Mouse (Mus musculus): ENCODE measurements at regions not wholly inside any gene's neighbourhood (a gene's known extent, or its start where the extent isn't known, plus 50 kb on each side); places are given as distances from the start of the nearest gene placed in this dataset.

DNA sequence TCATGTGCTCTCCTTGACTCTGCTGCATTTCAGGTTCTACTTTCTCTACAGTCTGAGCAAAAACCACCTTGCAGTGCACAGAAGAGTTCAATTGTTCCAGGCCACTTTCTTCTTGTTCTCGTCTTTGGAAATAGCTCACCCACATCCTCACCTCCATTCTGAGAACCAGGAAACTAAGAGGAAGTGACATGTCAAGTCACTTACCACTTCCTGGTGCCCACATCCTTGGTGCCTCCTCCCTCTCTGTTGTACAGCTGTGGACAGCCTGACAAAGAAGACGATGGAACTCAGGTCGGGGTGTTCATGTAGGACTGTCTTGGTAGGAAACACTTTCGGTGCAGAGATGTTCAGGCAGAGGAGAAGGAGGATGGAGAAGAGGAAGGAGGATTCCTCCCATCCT, 98.3 kb upstream of the Rapgef5 start:
- no peak for DNase-seq (ENCODE audit: low spot score in 2 of 2)

DNA sequence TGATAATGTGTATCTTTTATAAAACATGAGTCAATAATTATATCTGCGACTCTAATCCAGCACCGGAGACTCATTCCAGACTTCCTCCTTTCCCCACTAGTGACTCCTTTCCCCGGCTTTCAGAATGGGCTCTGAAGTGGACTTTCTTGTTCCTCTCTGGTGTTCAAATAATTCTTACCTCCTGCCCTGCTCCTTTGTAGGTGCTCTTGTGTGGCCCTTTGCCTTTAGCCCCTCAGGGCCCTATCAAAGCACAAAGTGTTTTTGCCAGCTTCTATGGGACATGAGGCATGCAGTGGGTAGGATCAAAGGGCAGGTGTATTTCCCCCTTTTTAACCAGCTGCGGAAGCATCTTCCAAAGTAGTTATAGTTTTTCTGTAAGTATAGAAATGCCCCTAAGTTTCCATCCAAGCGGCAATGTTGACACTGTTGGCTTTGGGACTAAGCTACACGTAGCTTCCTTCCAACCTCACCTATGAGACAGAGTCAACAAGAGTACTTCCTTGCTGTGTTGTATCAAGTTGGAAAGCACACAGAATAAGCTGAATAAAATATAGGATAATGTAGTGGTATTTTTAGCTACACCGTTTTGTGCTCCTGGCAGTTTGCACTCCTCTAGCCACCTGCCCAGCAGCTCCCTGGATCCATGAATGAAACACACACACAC, 93.8 kb upstream of the Rapgef5 start:
- intact Hi-C loops (cut with DNase I), result no loop called here
- no peak for DNase-seq (ENCODE audit: low spot score in 2 of 2)

More for the DNA sequence above, 98.3 kb upstream of the Rapgef5 start:
- intact Hi-C loops (cut with DNase I), result no loop called here

DNA sequence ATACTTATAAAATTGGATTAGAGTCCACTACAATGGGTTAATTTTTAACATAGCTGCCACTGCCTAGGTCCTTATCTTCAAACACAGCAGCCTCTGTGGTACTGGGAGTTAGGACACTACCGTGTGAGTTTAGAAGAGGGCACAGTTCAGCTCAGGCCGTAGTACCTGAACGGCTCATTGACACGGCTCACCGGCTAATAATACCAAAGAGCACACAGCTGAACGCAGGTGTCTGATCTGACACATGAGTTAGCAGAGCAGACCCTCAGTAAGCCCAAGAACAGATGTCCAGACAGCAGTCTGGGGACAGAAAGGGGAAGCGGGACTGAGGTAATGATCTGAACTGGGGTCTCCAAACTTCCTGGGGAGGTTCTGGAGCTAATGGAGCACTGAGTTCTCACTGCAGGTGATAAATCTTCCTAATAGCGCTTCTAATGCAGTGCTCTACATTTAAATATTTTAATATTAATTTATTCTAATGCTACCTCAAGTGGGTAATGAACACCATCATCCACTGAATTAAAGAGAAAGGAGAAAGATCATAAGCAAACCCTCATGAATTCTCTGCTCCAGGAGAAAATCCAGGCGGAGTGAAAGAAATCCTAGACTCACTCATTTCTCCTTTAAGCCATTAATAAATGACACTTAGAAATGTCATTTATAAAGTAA, 90.8 kb upstream of the Rapgef5 start:
- DNase-seq (ENCODE audit: low spot score in 2 of 2), result no peak
- intact Hi-C loops (cut with DNase I), result no loop called here

DNA sequence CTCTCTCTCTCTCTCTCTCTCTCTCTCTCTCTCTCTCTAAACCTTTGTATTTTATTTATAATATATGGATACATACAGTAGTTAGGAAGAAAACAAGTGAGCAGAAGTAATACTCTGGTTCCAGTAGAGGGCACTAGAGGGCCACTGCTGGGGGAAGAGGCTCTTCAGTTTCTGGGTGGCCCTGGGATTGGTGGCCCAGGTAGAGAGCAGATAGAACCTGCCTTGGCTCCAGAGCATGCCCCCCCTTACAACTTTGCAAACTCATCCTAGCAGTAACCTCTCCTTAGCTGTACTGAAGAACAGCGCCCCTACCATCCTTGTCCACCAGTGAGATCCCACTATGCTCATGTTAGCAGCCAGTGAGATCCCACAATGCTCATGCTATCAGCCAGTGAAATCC, 88.8 kb upstream of the Rapgef5 start:
- intact Hi-C loops (cut with DNase I), result no loop called here

DNA sequence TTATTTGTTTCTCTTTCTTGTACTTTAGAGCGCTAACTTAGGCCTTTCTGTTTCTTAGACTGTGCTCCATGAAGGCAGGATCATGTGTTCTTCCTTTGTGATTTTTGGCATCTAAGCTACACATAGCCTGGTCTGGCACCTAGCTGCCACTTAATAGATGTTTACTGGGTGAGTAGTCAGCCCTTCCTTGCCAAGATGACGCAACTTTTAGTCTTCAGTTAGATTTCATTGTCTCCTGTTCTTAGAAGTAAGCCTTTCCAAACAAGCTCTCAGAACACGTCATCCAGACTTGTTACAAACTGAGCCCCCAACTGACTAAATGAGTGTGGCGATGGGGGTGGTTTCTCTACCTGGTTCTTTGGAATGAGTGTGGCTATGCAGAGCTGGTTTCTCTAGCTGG, 85.4 kb upstream of the Rapgef5 start:
- intact Hi-C loops (cut with DNase I), result no loop called here

More for the DNA sequence above, 88.8 kb upstream of the Rapgef5 start:
- peak in 1 of 2 experiments; percentile 70 for DNase-seq (ENCODE audit: low spot score in 2 of 2)

DNA sequence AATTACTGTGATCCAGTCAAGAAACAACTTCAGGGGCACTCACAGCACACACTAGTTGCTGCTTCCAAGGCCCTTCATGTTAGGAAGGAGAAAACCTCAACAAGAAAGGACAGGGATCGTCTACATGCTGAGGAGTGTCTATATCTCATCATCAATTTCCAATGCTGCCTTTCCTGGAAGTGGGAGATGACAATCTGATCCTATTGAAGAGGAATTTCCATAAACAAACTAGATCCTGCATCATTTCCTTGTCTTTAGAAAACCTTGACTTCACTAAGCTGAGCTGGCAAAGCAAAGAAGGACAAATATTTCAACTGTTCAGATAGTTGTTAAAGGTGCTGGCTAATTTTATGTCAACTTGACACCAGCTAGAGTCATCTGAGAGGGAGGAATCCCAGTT, 83.5 kb upstream of the Rapgef5 start:
- intact Hi-C loops (cut with DNase I), result no loop called here
- no peak for DNase-seq (ENCODE audit: low spot score in 2 of 2)

More for the DNA sequence above, 85.4 kb upstream of the Rapgef5 start:
- no peak for DNase-seq (ENCODE audit: low spot score in 2 of 2)

DNA sequence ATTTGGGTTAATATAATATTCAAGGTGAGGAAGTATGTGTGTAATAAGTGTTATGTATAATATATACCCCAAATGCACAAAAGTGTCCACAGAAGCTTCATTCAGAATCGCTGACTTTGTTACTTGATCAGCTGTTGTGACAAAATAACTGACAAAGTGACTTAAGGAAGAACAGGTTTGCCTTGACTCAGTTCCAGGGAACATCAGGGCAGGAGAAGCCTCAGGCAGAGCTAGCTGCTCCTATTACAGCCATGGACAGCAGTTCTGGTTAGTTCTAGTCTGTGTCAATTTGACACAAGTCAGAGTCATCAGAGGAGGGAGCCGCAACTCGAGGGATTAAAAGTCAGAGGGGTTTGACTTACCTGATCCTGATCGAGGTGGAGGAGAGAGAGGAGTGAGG, 79.3 kb upstream of the Rapgef5 start:
- intact Hi-C loops (cut with DNase I), result no loop called here
- no peak for DNase-seq (ENCODE audit: low spot score in 2 of 2)

DNA sequence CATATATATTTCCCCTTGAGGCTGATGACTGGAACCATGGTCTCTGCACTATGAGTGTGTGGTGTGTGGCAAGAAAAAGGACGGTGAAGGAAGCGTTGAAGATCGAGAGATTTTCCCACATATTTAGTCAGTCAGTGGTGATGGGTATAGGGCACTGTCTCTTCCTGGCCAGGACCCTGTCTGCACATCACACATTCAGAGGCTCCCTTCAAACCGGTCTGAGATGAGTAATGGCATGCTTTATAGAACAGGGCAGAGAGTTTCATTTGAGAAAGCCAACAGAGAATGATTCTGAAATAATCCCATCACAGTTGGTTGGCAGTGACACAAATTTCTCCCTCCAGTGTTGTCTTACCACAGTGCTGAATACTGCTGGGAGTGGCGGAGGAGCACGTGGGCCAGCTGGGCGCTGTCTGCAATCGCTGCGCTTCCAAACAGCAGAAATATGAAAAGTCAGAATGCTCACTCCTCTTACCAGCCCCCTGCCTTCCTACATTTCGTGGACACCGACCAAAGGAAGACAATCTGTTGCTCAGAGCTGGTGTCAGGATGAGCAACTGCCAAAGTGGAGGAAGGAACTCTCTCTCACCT, 77.2 kb upstream of the Rapgef5 start:
- intact Hi-C loops (cut with DNase I), result loop anchor here (2.0 kb wide), 1 partner anchor 92 kb away; no protein-coding TSS in a partner anchor
- peak; percentile 62 to 78 for DNase-seq (ENCODE audit: low spot score in 2 of 2)

DNA sequence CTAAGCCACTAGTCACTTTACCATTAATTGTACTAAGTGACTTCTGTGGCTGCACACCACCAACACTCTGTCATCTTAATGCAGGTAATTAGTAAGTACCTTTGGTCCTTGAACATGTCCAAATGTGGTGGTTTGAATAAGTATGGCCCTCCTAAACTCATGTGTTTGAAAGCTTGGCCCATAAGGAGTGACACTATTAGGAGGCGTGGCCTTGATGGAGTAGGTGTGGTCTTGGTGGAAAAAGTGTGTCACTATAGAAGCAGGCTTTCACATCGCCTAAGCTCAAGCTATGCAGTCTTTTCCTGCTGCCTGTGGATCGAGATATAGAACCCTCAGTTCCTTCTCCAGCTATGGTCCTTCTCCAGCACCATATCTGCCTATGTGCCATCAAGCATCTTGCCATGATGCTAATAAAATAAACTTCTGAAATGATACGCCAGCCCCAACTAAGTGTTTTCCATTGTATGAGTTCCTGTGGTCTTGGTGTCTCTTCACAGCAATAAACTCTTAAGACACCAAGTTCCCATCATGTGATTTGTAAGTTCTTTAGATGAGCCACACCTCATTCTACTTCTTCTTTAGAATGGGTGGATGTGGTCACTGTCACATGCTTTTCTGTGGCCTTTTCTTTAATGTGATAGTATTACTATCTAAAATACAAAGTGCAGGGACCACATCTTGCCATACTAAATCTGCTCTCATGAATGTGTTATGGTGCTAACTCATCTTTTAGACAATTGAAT, 71.9 kb upstream of the Rapgef5 start:
- intact Hi-C loops (cut with DNase I), result no loop called here
- no peak for DNase-seq (ENCODE audit: low spot score in 2 of 2)

DNA sequence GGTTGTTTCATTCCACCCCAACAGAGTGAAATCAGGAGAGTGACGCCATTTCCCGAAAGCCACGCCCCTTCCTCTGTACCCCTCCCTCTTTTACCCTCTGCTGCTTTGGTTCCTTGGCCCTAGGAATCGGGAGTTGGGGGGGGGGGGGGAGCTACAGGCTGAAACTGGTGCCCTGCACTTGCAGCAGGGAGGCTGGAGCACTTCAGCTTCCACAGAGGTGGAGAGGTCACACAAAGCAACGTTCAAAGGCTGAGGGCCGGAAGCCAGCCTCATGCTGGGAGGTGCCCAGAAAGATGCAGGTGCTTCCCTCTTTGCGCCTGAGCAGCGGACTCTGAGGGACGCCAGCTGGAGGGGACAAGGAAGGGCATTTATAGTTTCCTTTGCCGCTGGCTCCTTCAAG, 69.1 kb upstream of the Rapgef5 start:
- DNase-seq (ENCODE audit: low spot score in 2 of 2), result no peak
- intact Hi-C loops (cut with DNase I), result no loop called here

DNA sequence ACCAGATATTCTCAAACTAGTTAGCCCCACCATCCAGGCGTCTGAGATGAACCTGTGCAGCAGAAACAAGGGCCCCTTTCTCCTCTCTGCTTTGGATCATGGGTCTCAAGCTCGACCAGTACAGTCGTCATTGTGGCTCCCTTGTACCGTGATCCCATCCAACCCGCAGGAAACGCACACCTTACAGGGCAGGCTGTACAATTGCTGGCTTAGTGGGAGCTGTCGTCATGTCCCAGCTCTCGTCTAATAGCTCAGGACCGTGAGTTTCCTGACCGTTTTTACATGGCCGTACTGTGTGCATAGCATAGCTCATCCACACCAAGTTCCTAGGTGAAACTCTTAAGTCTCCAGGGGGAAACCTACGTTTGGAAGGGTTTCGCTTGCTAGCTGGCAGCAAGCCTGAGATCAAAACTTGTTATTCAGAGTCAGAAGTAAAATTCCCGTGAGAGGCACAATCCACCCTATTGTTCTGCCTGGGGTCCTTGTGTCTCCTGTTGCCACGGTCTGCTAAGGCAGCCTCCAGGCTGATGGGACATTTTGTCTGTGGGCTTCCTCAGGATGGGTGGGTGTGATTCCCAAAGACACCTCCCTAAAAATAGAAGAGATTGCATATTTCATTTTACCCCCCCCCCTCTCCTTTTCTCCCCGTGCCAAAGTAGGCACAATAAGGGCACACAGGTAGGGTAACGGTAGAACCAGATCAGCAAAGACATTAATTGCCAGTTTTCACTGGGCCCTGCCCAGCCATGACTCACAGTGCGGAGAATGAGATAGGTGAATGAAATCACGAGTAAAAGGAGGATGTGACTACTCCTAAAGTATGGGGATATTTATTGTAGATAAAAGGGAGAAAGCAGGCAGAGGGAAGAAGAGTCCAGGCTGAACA, 68.2 kb upstream of the Rapgef5 start:
- intact Hi-C loops (cut with DNase I), result no loop called here
- no peak for DNase-seq (ENCODE audit: low spot score in 2 of 2)

DNA sequence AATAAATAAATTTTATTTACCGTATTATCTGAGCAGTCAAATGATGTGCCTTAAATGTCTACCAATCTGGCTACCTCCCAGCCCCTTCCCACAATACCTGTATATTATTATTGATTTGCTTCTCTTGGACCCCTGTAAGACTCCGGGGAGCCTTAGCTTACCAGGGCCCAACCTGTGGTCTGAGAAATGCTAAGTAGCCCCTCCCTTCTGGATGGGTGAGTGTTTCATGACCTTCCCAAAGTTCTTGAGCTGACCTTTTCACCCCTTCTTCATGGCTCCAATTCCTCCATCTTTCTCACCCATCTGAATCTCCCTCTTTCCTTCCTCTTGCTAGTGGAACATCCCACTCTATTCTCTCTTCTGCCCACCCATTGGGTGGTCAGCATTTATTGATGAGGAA, 67.2 kb upstream of the Rapgef5 start:
- intact Hi-C loops (cut with DNase I), result no loop called here
- no peak for DNase-seq (ENCODE audit: low spot score in 2 of 2)

DNA sequence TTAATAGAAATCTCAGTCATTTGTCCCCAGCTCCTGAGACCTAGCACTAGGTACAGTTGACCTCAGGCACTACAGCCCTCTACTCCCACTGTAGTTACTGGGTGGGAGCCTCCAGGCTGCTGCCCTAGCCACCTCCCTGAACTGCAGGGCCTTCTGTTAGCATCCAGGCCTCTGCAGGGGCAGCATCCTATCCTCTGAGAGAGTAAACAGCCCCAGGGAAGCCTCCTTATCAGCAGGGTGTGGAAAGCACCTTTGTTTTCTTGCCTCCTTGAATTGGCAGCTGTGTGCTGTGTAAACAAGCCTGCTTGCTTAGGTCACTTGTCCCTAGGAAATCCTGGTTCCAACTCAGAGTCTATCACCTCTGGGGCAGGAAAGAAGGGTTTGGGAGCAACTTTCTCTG, 66.2 kb upstream of the Rapgef5 start:
- no peak for DNase-seq (ENCODE audit: low spot score in 2 of 2)
- intact Hi-C loops (cut with DNase I), result no loop called here

DNA sequence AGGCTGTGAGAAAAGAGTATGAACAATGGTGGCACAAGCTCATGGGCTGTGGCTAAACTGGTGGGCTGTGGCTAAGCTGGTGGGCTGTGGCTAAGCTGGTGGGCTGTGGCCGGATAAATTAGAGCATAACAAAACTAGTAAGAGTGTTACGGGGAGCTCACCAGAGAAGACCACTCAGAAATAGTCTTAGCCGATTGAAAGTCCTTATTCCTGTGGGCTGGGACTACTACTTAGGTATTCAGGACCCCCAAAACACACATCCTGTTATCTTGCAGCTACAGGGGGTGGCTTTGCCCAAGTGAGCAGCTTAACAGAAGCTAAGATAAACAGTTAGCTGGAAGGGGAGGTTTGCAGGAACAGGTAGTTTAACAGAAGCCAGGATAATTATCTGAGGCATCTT, 65.4 kb upstream of the Rapgef5 start:
- DNase-seq (ENCODE audit: low spot score in 2 of 2), result no peak
- intact Hi-C loops (cut with DNase I), result no loop called here

DNA sequence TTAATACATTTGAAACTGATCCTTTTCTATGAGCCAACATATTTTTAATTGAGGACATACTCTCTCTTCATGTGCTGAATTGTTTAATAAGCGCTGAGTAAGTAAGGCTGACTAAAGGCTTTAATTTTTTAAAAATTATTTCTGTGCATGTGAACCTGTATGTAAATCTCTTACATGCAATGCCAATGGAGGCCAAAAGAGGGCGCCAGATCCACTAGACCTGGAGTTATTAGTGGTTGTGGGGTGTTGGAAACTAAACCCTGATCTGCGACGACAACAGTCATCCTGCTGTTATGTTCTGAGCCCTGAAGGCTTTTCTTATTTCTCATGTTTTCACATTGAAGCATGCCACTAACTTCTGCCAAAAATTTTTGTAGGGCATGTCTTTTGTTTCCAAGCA, 64.8 kb upstream of the Rapgef5 start:
- intact Hi-C loops (cut with DNase I), result no loop called here
- no peak for DNase-seq (ENCODE audit: low spot score in 2 of 2)

DNA sequence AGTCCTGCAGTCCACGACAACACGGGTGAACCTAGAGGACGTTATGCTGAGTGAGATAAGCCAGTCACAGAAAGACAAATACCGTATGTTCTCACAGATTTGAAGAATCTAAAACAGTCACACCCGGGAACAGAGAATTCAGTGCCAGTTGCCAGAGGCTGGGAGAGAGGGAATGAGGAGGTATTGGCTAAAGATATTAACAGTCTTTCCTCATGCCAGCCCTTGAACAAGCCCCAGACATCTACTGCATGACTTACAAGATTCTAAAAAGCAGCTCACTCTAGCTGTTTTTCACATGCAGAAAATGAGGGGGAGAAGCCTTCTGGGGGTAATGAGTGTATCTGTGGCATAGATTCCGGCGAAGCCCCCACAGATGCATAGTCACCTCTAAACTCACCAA, 60.5 kb upstream of the Rapgef5 start:
- intact Hi-C loops (cut with DNase I), result no loop called here
- DNase-seq (ENCODE audit: low spot score in 2 of 2), result no peak

DNA sequence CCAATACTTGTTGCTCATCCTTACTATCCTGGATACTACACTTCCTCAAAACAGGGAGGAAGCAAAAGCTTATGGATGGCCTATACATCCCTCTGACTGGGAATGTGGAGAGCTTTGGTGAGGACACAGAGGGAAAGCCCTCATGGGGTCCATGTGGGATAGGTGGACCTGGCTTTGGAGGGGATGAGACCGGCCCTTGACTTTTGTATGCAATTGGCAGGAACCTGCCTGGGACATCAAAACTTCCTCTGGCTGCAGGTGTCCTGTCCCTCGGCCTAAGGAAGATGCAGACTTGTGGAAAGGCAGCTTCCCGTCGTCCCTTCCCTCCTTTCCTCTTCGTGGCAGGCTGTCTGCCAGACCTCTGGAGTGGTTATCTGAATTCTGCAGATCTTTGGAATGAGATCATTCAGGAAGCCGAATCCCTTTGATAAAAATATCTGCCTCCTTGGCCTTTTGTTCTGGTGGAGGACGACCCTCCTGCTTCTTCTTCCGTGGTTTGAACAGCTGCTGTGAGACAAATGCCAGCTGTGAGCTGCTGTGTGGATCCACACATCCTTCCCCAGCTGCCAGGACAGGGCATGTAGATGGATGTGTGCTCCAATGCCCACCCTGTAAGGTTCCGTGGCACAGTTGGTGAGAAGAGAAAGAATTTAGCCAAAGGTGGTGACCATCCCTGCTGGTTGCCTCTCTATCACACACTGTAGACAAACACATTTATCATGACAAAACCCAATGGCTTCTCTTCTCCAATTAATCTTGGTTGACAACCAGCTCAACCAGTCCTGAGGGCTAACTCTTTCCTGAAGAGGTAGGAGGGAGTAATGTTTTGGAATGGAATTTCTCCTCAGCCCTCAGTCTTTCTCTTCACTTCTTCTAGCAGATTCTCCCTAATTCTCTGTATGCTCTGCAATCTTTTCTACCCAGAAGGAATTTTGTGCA, 57.9 kb upstream of the Rapgef5 start:
- intact Hi-C loops (cut with DNase I), result no loop called here
- no peak for DNase-seq (ENCODE audit: low spot score in 2 of 2)

DNA sequence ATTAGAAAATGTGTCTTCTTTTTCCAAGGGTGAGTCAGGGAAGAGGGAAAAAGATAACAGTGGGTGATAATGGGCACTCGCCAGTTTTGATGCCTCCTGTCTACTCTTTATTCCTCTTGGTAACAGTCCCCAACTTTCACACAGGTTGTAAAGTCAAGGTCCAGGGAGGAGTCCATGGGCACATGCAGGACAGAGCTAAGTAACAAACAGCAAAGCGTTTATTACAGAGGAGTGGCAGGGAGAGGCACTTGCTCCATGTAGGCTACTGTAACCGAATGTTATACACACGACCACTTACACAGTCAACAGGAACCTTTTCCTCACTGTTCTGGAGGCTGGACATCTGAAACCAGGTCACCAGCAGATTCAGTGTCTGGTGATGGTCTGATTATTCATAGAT, 56.7 kb upstream of the Rapgef5 start:
- no peak for DNase-seq (ENCODE audit: low spot score in 2 of 2)
- intact Hi-C loops (cut with DNase I), result no loop called here
